Mouse (Mus musculus): ENCODE results near the gene Mctp2. TPM values are rescaled to one million over a fixed set of nuclear protein-coding genes. Genes with fewer than 3 reads are reported as not detected.

The Mctp2 gene
- total and polyA plus RNA-seq, 3 experiments = 0.11 TPM; not detected in 2

DNA sequence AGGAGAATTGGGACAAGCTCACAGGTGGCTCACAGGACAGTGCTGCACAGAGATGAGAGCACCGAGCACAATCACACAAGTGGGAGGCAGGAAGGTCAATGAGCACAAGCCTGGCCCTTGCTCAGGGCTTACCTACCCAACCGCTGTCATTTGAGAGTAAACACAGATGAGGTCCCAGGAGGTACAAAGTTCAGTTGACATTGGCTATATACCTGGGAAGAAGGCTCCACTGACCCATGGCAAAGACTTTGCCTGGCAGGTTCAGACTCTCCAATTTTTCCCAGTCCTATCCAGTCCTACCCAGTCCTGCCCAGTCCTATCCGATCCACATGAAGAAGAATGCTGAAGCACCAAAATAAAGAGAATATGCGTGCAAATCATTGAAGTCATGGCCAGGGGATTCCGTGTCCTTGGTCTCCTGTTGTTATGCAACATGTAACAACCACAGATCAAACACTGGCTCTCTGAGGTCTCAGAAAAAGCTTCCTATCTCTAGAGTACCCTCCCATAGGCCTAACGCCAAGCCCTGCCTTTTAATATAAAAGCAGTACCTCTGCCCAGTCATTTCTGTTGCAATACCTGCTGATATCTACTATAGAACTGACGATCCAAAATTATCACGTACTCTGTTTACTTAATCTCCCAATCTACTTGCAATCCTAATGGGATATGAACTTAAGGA lies 14.0 kb downstream of the Mctp2 start:
- no peak overlapping the region for H3K4me3 ChIP-seq (ENCODE audit: low read depth, low read length)
- ATAC-seq (ENCODE audit: extremely low read depth, insufficient number of reproducible peaks, low FRiP score, poor library complexity, severe bottlenecking) (no peak), DNase-seq (ENCODE audit: low spot score) (no peak)
- no peaks in the 10 kb centered on the region for H3K4me1 ChIP-seq (ENCODE audit: insufficient read depth, low read depth, low read length)
- H3K27me3 ChIP-seq (ENCODE audit: insufficient read depth, low read length) = no peaks in the 10 kb centered on the region
- no peaks in the 10 kb centered on the region for H3K36me3 ChIP-seq (replicated peaks)
- peaks cover 16% of the 10 kb centered on the region for H3K9me3 ChIP-seq (replicated peaks)
- no peak for TF ChIP-seq TAL1 (conservative IDR thresholded peaks at IDR 0.05; ENCODE audit: low read depth, low read length)
- no peak for TF ChIP-seq GATA1 (IDR thresholded peaks at IDR 0.05; ENCODE audit: borderline replicate concordance, low read length)
- TF ChIP-seq POLR2AphosphoS5 (IDR thresholded peaks at IDR 0.05; ENCODE audit: insufficient replicate concordance, low read depth, low read length) = no peak
- no peak for TF ChIP-seq GATA2 (IDR thresholded peaks at IDR 0.05; ENCODE audit: borderline replicate concordance, low read depth, low read length)
- no peak for TF ChIP-seq CTCF (IDR thresholded peaks at IDR 0.05; ENCODE audit: low read depth, low read length)

DNA sequence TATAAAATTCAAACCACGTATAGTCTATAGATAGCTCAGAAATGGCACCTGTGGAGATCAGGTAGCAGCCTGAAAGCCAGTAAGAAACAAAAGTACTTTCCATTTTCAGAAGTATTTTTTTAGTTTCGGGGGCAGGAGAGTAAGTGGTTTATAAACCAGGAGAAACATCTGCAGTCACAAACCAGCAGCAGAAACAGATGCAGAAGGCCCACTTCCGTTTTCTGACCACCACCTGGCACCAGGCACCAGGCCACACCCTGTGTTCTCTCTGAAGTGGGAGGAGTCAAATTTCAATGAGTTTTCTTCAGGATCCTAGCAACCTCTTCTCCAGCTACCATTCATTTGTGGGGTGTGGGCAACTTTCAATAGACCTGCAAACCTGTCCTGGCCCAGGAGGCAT lies 25.7 kb downstream of the Mctp2 start:
- Histone ChIP-seq H3K9me3 (replicated peaks) (peaks cover 15% of the 10 kb centered on the region), H3K36me3 (replicated peaks) (no peaks in the 10 kb centered on the region), H3K27me3 (ENCODE audit: insufficient read depth, low read length) (no peaks in the 10 kb centered on the region), H3K4me3 (ENCODE audit: low read depth, low read length) (no peak overlapping the region), H3K4me1 (ENCODE audit: insufficient read depth, low read depth, low read length) (no peaks in the 10 kb centered on the region)
- TF ChIP-seq GATA2 (IDR thresholded peaks at IDR 0.05; ENCODE audit: borderline replicate concordance, low read depth, low read length) (no peak), CTCF (IDR thresholded peaks at IDR 0.05; ENCODE audit: low read depth, low read length) (no peak), TAL1 (conservative IDR thresholded peaks at IDR 0.05; ENCODE audit: low read depth, low read length) (no peak), GATA1 (IDR thresholded peaks at IDR 0.05; ENCODE audit: borderline replicate concordance, low read length) (no peak), POLR2AphosphoS5 (IDR thresholded peaks at IDR 0.05; ENCODE audit: insufficient replicate concordance, low read depth, low read length) (no peak)
- no peak for DNase-seq (ENCODE audit: low spot score)
- ATAC-seq (ENCODE audit: extremely low read depth, insufficient number of reproducible peaks, low FRiP score, poor library complexity, severe bottlenecking) = no peak

- Histone ChIP-seq H3K9me3 (replicated peaks) (peaks cover 12% of the 10 kb centered on the region), H3K36me3 (replicated peaks) (no peaks in the 10 kb centered on the region), H3K4me1 (ENCODE audit: insufficient read depth, low read depth, low read length) (no peaks in the 10 kb centered on the region), H3K27me3 (ENCODE audit: insufficient read depth, low read length) (no peaks in the 10 kb centered on the region), H3K4me3 (ENCODE audit: low read depth, low read length) (no peak overlapping the region)
- no peak for TF ChIP-seq GATA1 (IDR thresholded peaks at IDR 0.05; ENCODE audit: borderline replicate concordance, low read length)
- TF ChIP-seq CTCF (IDR thresholded peaks at IDR 0.05; ENCODE audit: low read depth, low read length) = no peak
- no peak for TF ChIP-seq POLR2AphosphoS5 (IDR thresholded peaks at IDR 0.05; ENCODE audit: insufficient replicate concordance, low read depth, low read length)
- TF ChIP-seq GATA2 (IDR thresholded peaks at IDR 0.05; ENCODE audit: borderline replicate concordance, low read depth, low read length) = no peak
- no peak for TF ChIP-seq TAL1 (conservative IDR thresholded peaks at IDR 0.05; ENCODE audit: low read depth, low read length)
- ATAC-seq (ENCODE audit: extremely low read depth, insufficient number of reproducible peaks, low FRiP score, poor library complexity, severe bottlenecking) (no peak), DNase-seq (ENCODE audit: low spot score) (no peak)
Measured at GRCm38 (mm10) chr7:72278412-72278811, 28.0 kb downstream of the Mctp2 start.

DNA sequence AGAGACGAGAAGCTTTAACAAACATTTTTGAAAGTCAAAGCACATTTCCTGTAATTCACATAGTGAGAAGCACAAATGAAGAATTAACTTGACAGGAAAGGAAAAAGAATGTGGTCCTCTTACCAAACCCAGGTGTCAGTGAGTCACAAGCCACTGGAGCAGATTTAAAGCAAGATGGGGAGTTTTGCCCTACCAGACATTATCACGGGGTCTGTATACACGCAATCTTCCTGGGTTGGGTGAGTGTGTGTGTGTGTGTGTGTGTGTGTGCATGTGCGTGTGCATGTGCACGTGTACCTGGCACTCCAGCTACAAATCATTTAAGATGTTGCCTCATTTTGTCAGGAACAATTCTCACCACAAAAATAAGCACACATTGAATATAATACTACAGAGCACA lies 30.9 kb downstream of the Mctp2 start:
- H3K9me3 ChIP-seq (replicated peaks) = peaks cover 9% of the 10 kb centered on the region
- TF ChIP-seq CTCF (IDR thresholded peaks at IDR 0.05; ENCODE audit: low read depth, low read length) (no peak), GATA2 (IDR thresholded peaks at IDR 0.05; ENCODE audit: borderline replicate concordance, low read depth, low read length) (no peak), TAL1 (conservative IDR thresholded peaks at IDR 0.05; ENCODE audit: low read depth, low read length) (no peak), GATA1 (IDR thresholded peaks at IDR 0.05; ENCODE audit: borderline replicate concordance, low read length) (no peak), POLR2AphosphoS5 (IDR thresholded peaks at IDR 0.05; ENCODE audit: insufficient replicate concordance, low read depth, low read length) (no peak)
- ATAC-seq (ENCODE audit: extremely low read depth, insufficient number of reproducible peaks, low FRiP score, poor library complexity, severe bottlenecking) (no peak), DNase-seq (ENCODE audit: low spot score) (no peak)
- H3K4me3 ChIP-seq (ENCODE audit: low read depth, low read length) = no peak overlapping the region
- H3K4me1 ChIP-seq (ENCODE audit: insufficient read depth, low read depth, low read length) = no peaks in the 10 kb centered on the region
- no peaks in the 10 kb centered on the region for H3K36me3 ChIP-seq (replicated peaks)
- H3K27me3 ChIP-seq (ENCODE audit: insufficient read depth, low read length) = no peaks in the 10 kb centered on the region

- TF ChIP-seq CTCF (IDR thresholded peaks at IDR 0.05; ENCODE audit: low read depth, low read length) = no peak
- no peak for TF ChIP-seq POLR2AphosphoS5 (IDR thresholded peaks at IDR 0.05; ENCODE audit: insufficient replicate concordance, low read depth, low read length)
- TF ChIP-seq TAL1 (conservative IDR thresholded peaks at IDR 0.05; ENCODE audit: low read depth, low read length) = no peak
- TF ChIP-seq GATA2 (IDR thresholded peaks at IDR 0.05; ENCODE audit: borderline replicate concordance, low read depth, low read length) = no peak
- no peak for TF ChIP-seq GATA1 (IDR thresholded peaks at IDR 0.05; ENCODE audit: borderline replicate concordance, low read length)
- Histone ChIP-seq H3K4me3 (ENCODE audit: low read depth, low read length) (no peak overlapping the region), H3K4me1 (ENCODE audit: insufficient read depth, low read depth, low read length) (no peaks in the 10 kb centered on the region), H3K27me3 (ENCODE audit: insufficient read depth, low read length) (no peaks in the 10 kb centered on the region), H3K36me3 (replicated peaks) (no peaks in the 10 kb centered on the region), H3K9me3 (replicated peaks) (peaks cover 5% of the 10 kb centered on the region)
- no peak for ATAC-seq (ENCODE audit: extremely low read depth, insufficient number of reproducible peaks, low FRiP score, poor library complexity, severe bottlenecking)
- no peak for DNase-seq (ENCODE audit: low spot score)
Measured at GRCm38 (mm10) chr7:72271546-72271945, 34.9 kb downstream of the Mctp2 start.

- Histone ChIP-seq H3K36me3 (replicated peaks) (no peaks in the 10 kb centered on the region), H3K27me3 (ENCODE audit: insufficient read depth, low read length) (no peaks in the 10 kb centered on the region), H3K9me3 (replicated peaks) (peaks cover 2% of the 10 kb centered on the region; the same call in 1 of the 2 replicates), H3K4me1 (ENCODE audit: insufficient read depth, low read depth, low read length) (no peaks in the 10 kb centered on the region), H3K4me3 (ENCODE audit: low read depth, low read length) (no peak overlapping the region)
- TF ChIP-seq GATA2 (IDR thresholded peaks at IDR 0.05; ENCODE audit: borderline replicate concordance, low read depth, low read length) = no peak
- no peak for TF ChIP-seq TAL1 (conservative IDR thresholded peaks at IDR 0.05; ENCODE audit: low read depth, low read length)
- TF ChIP-seq POLR2AphosphoS5 (IDR thresholded peaks at IDR 0.05; ENCODE audit: insufficient replicate concordance, low read depth, low read length) = no peak
- no peak for TF ChIP-seq CTCF (IDR thresholded peaks at IDR 0.05; ENCODE audit: low read depth, low read length)
- no peak for TF ChIP-seq GATA1 (IDR thresholded peaks at IDR 0.05; ENCODE audit: borderline replicate concordance, low read length)
- ATAC-seq (ENCODE audit: extremely low read depth, insufficient number of reproducible peaks, low FRiP score, poor library complexity, severe bottlenecking) (no peak), DNase-seq (ENCODE audit: low spot score) (no peak)
Measured at GRCm38 (mm10) chr7:72269994-72270393, 36.4 kb downstream of the Mctp2 start.

All from G1E (cell line).